Mouse (Mus musculus) forebrain, embryonic 14.5 days (tissue): ENCODE data around the gene Kat2b. TPM values are rescaled to one million over a fixed set of nuclear protein-coding genes. Genes with fewer than 3 reads are reported as not detected.
A peak's percentile ranks its signal among the peaks of the same experiment; 100 is the strongest.
"Not testable (repeated sequence)": the region's sequence is repeated elsewhere in the genome, so short reads cannot be mapped to it uniquely, and the experiment has no call there.

ENCODE experiments used
- ATAC-seq: fragments of 200-750 bp; cut with Nextera tagmentation; 2 replicates; pipeline ENCODE4 v1.8.0; 2017; ENCODE audit warnings: mild to moderate bottlenecking, moderate library complexity
- DNase-seq: peaks from one replicate; pipeline ENCODE4 v3.0.0-alpha.2; 2015; ENCODE audit warnings: low spot score
- H3K27ac ChIP-seq: fragments of 300-500 bp; sonication (generic); 2 replicates; pipeline ENCODE4 v1.5.1; 2014; ENCODE audit warnings: low read depth, mild to moderate bottlenecking, control low read depth, low read length, moderate library complexity
- H3K27me3 ChIP-seq: fragments of 300-500 bp; sonication (generic); replicated peaks from 2 replicates; pipeline ENCODE4 v1.6.1; 2014; ENCODE audit warnings: low read length, control low read depth, mixed read lengths; ENCODE audit not compliant: control insufficient read depth, insufficient read depth
- H3K36me3 ChIP-seq: fragments of 300-500 bp; sonication (generic); 2 replicates; pipeline ENCODE4 v1.6.1; 2014; ENCODE audit warnings: low read length, control low read depth; ENCODE audit not compliant: control insufficient read depth, insufficient read depth
- H3K4me1 ChIP-seq: fragments of 300-500 bp; sonication (generic); 2 replicates; pipeline ENCODE4 v1.6.1; 2014; ENCODE audit warnings: antibody characterized with exemption, low read length, control low read depth; ENCODE audit not compliant: control insufficient read depth, insufficient read depth
- H3K4me2 ChIP-seq: fragments of 300-500 bp; sonication (generic); 2 replicates; pipeline ENCODE4 v1.6.1; 2014; ENCODE audit warnings: mild to moderate bottlenecking, control low read depth, low read length
- H3K4me3 ChIP-seq: fragments of 300-500 bp; sonication (generic); 2 replicates; pipeline ENCODE4 v1.5.1; 2014; ENCODE audit warnings: low read depth, low read length, control low read depth
- H3K9ac ChIP-seq: fragments of 300-500 bp; sonication (generic); 2 replicates; pipeline ENCODE4 v1.6.1; 2014; ENCODE audit warnings: mild to moderate bottlenecking, low read length, control low read depth, moderate library complexity
- H3K9me3 ChIP-seq: fragments of 300-500 bp; sonication (generic); replicated peaks from 2 replicates; pipeline ENCODE4 v1.6.1; 2016; ENCODE audit warnings: low read length, control low read depth, mixed read lengths; ENCODE audit not compliant: control insufficient read depth
- WGBS: fragments of 180-500 bp; shearing (Covaris S2); extraction: QIAGEN DNeasy Blood & Tissue Kit; methylation state at CpG from one replicate; pipeline ENCODE4 v1.1.7; 2014; 5-methylcytosine and 5-hydroxymethylcytosine counted together
- polyA plus RNA-seq: library from polyadenylated mRNA; unstranded; fragments of >200 nt; fragmentation: Nextera tagmentation; extraction: Ambion mirVana; gene quantifications from 2 replicates; pipeline ENCODE4 v1.2.1, GENCODE M21; 2014

Kat2b gene
- polyA plus RNA-seq, 1 experiment from 2014 or later = 6.4 TPM

- Histone ChIP-seq H3K4me1 (peaks cover 16% of the 10 kb centered on the region), H3K36me3 (no peaks in the 10 kb centered on the region), H3K4me2 (peak overlapping the region; percentile 81), H3K4me3 (peak overlapping the region; percentile 87), H3K9ac (peak overlapping the region; percentile 95), H3K27ac (peak overlapping the region; percentile 98), H3K9me3 (no peaks in the 10 kb centered on the region), H3K27me3 (no peaks in the 10 kb centered on the region)
- DNase-seq = peak; percentile 69
- ATAC-seq = peak; percentile 73
- under 1% methylated on average over 50 of the region's 67 CpGs for WGBS
Measured at GRCm38 (mm10) chr17:53567346-53568101, 863 bp downstream of the Kat2b start.

GRCm38 (mm10) chr17:53568118-53568517 lies 1.5 kb downstream of the Kat2b start:
- peak overlapping the region; percentile 95 for H3K9ac ChIP-seq
- H3K27ac ChIP-seq = peak overlapping the region; percentile 98
- ATAC-seq = peak; percentile 87
- H3K4me1 ChIP-seq = peaks cover 16% of the 10 kb centered on the region
- peak overlapping the region; percentile 87 for H3K4me3 ChIP-seq
- DNase-seq = peak; percentile 90
- no peaks in the 10 kb centered on the region for H3K27me3 ChIP-seq
- H3K9me3 ChIP-seq = no peaks in the 10 kb centered on the region
- no peaks in the 10 kb centered on the region for H3K36me3 ChIP-seq
- 0% methylated on average over 15 of the region's 15 CpGs for WGBS
- peak overlapping the region; percentile 81 for H3K4me2 ChIP-seq

- peak overlapping the region; percentile 98 for H3K27ac ChIP-seq
- H3K36me3 ChIP-seq = no peaks in the 10 kb centered on the region
- H3K9me3 ChIP-seq = no peaks in the 10 kb centered on the region
- peak overlapping the region; percentile 95 for H3K9ac ChIP-seq
- H3K4me1 ChIP-seq = peaks cover 16% of the 10 kb centered on the region
- H3K4me3 ChIP-seq = peak overlapping the region; percentile 87
- no peak for DNase-seq
- H3K4me2 ChIP-seq = peak overlapping the region; percentile 81
- WGBS = 37% methylated on average over 8 of the region's 8 CpGs
- ATAC-seq = no peak
- no peaks in the 10 kb centered on the region for H3K27me3 ChIP-seq
Measured at GRCm38 (mm10) chr17:53568734-53569386, 2.2 kb downstream of the Kat2b start.

- H3K27me3 ChIP-seq = no peaks in the 10 kb centered on the region
- peak overlapping the region; percentile 26 for H3K4me2 ChIP-seq
- H3K4me1 ChIP-seq = peaks cover 16% of the 10 kb centered on the region
- no peak overlapping the region for H3K4me3 ChIP-seq
- 35% methylated on average over 6 of the region's 6 CpGs for WGBS
- no peaks in the 10 kb centered on the region for H3K9me3 ChIP-seq
- no peak overlapping the region for H3K9ac ChIP-seq
- DNase-seq (peak; percentile 73), ATAC-seq (no peak)
- no peak overlapping the region for H3K27ac ChIP-seq
- H3K36me3 ChIP-seq = no peaks in the 10 kb centered on the region
Measured at GRCm38 (mm10) chr17:53569829-53570228, 3.2 kb downstream of the Kat2b start.

GRCm38 (mm10) chr17:53570361-53570875 lies 3.8 kb downstream of the Kat2b start:
- no peaks in the 10 kb centered on the region for H3K9me3 ChIP-seq
- no peak overlapping the region for H3K9ac ChIP-seq
- no peaks in the 10 kb centered on the region for H3K36me3 ChIP-seq
- peaks cover 16% of the 10 kb centered on the region for H3K4me1 ChIP-seq
- no peak overlapping the region for H3K4me2 ChIP-seq
- H3K4me3 ChIP-seq = no peak overlapping the region
- DNase-seq (no peak), ATAC-seq (no peak)
- H3K27me3 ChIP-seq = no peaks in the 10 kb centered on the region
- WGBS = 33% methylated on average over 10 of the region's 10 CpGs
- no peak overlapping the region for H3K27ac ChIP-seq

- H3K27me3 ChIP-seq, ATAC-seq, H3K4me3 ChIP-seq, H3K4me2 ChIP-seq, H3K27ac ChIP-seq, DNase-seq, H3K9me3 ChIP-seq, H3K9ac ChIP-seq, H3K36me3 ChIP-seq: not testable (repeated sequence)
- peaks cover 15% of the 10 kb centered on the region for H3K4me1 ChIP-seq
- WGBS = 89% methylated on average over 5 of the region's 5 CpGs
Measured at GRCm38 (mm10) chr17:53570932-53571331, 4.3 kb downstream of the Kat2b start.

GRCm38 (mm10) chr17:53573019-53573556 lies 6.4 kb downstream of the Kat2b start:
- H3K9me3 ChIP-seq = no peaks in the 10 kb centered on the region
- H3K27ac ChIP-seq = no peak overlapping the region
- no peak overlapping the region for H3K9ac ChIP-seq
- no peaks in the 10 kb centered on the region for H3K27me3 ChIP-seq
- no peak overlapping the region for H3K4me3 ChIP-seq
- peaks cover 12% of the 10 kb centered on the region for H3K4me1 ChIP-seq
- no peaks in the 10 kb centered on the region for H3K36me3 ChIP-seq
- no peak for ATAC-seq
- no peak overlapping the region for H3K4me2 ChIP-seq
- no peak for DNase-seq
- 81% methylated on average over 4 of the region's 4 CpGs for WGBS

- H3K4me2 ChIP-seq = no peak overlapping the region
- WGBS = 82% methylated on average over 2 of the region's 2 CpGs
- H3K4me3 ChIP-seq = no peak overlapping the region
Measured at GRCm38 (mm10) chr17:53577151-53577550, 10.5 kb downstream of the Kat2b start.

More at GRCm38 (mm10) chr17:53577151-53577550, 10.5 kb downstream of the Kat2b start:
- H3K4me1 ChIP-seq = no peaks in the 10 kb centered on the region; the same call in 1 of the 2 replicates
- no peaks in the 10 kb centered on the region for H3K27me3 ChIP-seq
- ATAC-seq = no peak
- H3K27ac ChIP-seq = no peak overlapping the region
- no peaks in the 10 kb centered on the region for H3K9me3 ChIP-seq
- no peaks in the 10 kb centered on the region for H3K36me3 ChIP-seq
- no peak for DNase-seq
- H3K9ac ChIP-seq = no peak overlapping the region
